Mouse (Mus musculus): Measurements from ENCODE around the gene Dnmt3l.

DNA sequence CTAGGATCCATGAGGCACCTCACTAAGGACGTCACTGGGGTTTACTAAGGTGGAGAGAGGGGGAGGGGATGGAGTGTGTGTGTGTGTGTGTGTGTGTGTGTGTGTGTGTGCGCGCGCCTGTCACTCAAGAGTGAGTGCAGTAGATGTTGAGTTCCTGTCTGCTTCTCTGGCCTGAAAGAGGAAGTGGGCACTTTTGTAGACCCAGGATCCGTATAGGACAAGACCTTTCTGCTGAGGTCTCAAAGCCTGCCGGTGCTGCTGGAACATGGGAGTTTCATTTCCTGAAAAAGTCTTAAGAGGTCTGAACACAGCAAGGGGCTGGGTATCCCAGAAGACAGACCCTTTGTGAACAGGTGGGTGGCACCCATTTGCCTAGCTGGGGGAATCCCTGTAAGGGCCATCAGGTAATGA lies 45.4 kb downstream of the Dnmt3l start:
- TF ChIP-seq CTCF (IDR thresholded peaks at IDR 0.05; ENCODE audit: extremely low read depth, insufficient read length, insufficient replicate concordance, low read depth, low read length): no peak
- TF ChIP-seq POLR2A (IDR thresholded peaks at IDR 0.05; ENCODE audit: low read depth, low read length): no peak

Data from small intestine, adult 2 months (tissue).